Mouse (Mus musculus) brain, embryonic 18.5 days (tissue): ENCODE measurements around the gene Cldn1.

ENCODE experiments used
- DNase-seq: peaks from one replicate; pipeline ENCODE4 v3.0.0-alpha.2; 2012; ENCODE audit warnings: low read depth, low spot score

Cldn1 gene

GRCm38 (mm10) chr16:26371325-26372053 lies at the start of gene Cldn1:
Gene Cldn1, minus strand, starts transcription at chr16:26371841.
- DNase-seq, result no peak

DNA sequence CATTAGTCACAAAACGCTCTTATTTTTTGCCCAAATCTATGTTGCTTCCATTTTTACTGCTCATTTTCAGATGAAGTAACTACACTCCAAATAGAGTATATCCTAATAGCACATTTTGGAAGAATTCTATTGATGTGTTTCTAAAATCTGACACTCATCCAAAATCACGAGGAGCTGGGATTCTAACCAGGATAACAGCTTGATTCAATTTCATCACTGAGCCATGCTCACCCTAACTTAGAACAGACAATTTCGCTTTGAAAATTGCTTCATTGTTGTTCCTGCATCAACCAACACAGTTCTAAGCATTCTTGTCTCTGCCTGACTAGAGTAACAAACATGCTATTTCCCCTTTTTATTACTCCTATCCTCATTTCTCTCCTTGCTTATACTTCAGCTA lies 47.0 kb upstream of the Cldn1 start:
- no peak for DNase-seq

DNA sequence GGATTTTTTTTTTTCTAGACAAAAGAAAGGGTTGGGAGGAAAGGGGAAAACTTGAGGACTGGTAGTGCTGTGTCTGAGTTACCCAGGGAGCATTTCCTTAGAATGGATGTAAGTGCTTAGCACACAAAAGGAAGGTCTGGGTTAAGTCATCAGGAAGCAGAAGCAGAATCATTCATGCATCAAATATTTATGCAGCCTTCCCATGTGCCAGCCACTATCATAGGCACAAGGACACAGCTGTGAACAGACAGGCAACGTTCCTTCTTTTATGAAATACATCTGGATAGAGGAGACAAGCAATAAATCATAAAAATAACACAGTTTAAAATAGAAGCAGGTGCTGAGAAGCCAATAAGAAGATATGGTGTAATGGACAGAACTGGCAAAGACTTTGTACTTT lies 32.4 kb upstream of the Cldn1 start:
- DNase-seq, result no peak

GRCm38 (mm10) chr16:26400971-26401370 lies 29.3 kb upstream of the Cldn1 start:
- no peak for DNase-seq

DNA sequence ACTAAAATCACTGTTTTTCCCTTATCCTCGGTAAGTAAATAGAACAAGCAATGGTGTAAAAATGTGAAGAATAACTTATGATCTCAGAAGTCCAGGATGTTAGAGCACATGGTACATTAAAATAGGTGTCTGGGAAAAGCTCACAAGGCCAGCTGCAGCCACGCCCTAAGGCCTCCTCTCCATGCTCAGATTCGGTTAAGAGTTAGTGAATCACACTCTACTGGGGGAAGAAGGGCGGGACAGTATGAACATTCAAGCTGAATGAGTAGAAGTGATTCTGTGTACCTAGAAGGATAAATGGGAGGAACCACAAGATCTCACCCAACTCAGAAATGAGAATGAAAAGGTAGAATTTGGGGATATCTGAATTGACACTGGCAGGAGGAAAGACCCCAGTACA lies 28.9 kb upstream of the Cldn1 start:
- DNase-seq, result no peak

DNA sequence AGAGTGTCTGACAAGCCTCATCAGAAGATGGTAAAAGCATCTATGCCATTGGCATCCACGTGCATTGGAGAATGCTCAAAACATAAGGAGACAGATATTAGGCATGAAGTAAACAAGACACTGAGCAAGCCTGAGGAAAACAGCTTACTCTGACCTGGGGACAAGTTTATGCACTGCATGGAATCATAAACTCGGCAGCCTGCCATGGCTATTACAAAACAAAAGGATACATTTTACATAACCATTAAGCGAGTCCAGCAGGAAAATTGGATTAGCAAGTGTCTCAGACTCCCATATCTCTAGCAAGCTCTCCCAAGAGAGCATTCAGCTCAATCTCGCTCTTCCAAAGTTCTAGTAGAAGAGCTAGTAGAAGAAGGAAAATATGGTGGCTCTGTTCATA lies 19.3 kb upstream of the Cldn1 start:
- DNase-seq, result no peak

DNA sequence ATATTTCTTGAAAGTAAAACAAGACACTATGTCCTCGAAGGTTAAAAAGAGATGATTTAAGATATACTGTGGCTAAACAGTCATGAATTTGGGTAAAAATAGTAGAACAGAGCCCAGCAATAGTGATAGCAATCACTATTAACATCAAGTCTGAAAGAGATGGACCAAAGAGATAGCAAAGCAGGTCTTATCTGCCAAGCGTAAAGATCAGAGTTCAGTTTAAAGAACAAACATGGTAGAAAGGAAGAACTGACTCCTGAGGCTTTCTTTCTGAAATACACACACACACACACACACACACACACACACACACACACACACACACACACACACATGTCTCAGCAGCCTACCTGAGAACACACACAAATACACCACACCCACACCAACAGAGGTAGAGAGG lies 14.5 kb upstream of the Cldn1 start:
- no peak for DNase-seq

- no peak for DNase-seq
Measured at GRCm38 (mm10) chr16:26384112-26384649, 12.5 kb upstream of the Cldn1 start.

- DNase-seq, result no peak
Measured at GRCm38 (mm10) chr16:26377170-26377569, 5.5 kb upstream of the Cldn1 start.

DNA sequence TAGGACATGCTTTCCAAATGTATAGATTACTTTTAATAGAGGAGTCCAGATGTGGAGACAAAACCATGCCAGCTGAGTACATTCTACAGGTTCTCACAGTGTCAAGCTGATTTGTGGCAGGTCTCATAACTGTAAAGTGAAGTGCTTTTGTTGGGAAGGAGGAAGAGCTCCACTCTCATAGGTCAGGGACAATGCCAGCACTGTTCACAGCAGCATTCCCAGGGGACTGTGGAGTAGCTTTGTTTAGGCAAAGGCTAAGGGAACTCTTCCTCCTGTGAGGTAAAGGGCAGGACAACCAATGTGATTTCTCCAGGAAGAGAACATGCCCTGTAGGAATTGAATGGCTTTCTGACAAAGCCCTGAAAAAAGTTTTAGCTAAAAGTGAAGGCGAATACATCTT lies 1.5 kb downstream of the Cldn1 start:
- DNase-seq, result no peak

GRCm38 (mm10) chr16:26369044-26369730 lies 2.5 kb downstream of the Cldn1 start:
- DNase-seq, result no peak

GRCm38 (mm10) chr16:26368121-26368520 lies 3.5 kb downstream of the Cldn1 start:
- DNase-seq, result no peak

DNA sequence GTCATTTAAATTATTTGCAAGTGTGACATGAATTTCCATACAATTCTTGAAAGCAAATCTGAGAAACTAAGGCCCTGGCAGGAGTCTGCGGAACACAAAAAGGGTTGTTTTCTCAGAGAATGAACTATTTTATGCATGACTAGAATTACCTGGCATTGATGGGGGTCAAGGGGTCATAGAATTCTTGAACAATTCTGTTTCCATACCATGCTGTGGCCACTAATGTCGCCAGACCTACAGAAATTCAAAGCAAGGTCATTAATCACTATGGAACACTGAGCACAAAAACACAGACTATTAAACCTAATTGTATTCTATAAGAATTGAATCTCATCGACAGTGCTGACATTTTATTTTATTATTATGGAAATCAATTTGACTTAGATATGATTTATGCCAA lies 10.9 kb downstream of the Cldn1 start:
- DNase-seq, result no peak

- DNase-seq, result no peak
Measured at GRCm38 (mm10) chr16:26359619-26360018, 12.0 kb downstream of the Cldn1 start.

DNA sequence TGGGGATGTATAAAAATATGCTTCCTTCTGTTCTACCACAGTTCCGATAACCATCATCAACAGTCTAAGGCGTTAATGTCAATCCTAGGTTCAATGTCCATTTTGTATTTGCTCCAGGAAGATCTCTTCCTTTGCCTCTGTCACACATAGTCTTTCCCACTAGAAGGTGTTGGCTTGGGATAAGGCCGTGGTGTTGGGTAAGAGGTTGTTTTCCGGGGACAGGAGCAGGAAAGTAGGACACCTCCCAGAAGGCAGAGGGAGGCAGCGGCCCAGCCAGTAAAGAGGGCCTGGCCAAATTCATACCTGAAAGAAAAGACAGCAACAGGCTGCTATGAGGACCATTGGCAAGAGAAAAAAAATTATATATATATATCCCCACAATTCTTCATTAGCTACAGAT lies 12.7 kb downstream of the Cldn1 start:
- DNase-seq, result no peak

GRCm38 (mm10) chr16:26357863-26358780 lies 13.5 kb downstream of the Cldn1 start:
- DNase-seq, result no peak

DNA sequence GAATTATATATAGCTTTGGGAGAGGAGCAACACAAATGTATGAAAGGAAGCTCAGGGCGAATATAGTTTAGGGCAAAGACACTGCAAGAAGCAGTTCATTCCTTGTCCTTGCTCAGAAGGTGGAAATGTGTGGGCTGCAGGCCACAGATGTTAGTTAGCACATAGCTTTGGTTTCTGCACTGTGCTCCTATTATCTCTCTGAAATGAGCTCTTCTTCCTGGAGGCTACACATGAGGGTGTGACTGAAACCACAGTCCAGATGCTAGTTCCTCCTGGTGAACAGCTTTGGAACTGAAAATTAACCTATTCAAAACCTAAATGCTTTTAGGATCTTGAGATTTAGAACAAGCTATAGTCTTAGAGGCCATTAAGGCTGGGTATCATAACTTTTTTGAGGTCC lies 16.1 kb downstream of the Cldn1 start:
- no peak for DNase-seq

- no peak for DNase-seq
Measured at GRCm38 (mm10) chr16:26350786-26351185, 20.9 kb downstream of the Cldn1 start.

GRCm38 (mm10) chr16:26348809-26349208 lies 22.8 kb downstream of the Cldn1 start:
- no peak for DNase-seq

DNA sequence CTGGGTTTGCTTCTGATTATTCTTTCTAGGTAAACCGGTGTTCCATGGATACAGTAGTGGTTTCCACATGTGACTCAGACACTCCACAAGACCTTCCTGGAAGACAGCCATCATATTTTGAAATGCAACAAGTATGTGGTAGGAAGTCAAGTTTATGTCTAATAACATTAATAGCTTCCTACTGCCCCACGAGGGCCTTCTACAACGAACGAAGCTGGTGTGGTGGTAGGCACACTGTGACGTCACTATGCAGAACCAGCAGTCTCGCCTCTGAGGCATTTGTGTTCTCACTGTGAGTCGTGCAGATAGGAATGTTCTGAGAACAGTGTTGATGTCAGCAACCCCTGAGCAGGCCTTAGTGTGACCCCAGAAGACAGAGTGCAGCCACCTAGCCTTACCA lies 55.4 kb downstream of the Cldn1 start:
- no peak for DNase-seq

GRCm38 (mm10) chr16:26314815-26315214 lies 56.8 kb downstream of the Cldn1 start:
- DNase-seq, result no peak

- DNase-seq, result peak; percentile 50
Measured at GRCm38 (mm10) chr16:26309402-26309801, 62.2 kb downstream of the Cldn1 start.
